Mouse (Mus musculus) gastrocnemius, postnatal 36 days (tissue): ENCODE data around the gene Fam19a2. TPM values are rescaled to one million over a fixed set of nuclear protein-coding genes. Genes with fewer than 3 reads are reported as not detected.

Experiments used
- DNase-seq, 2 experiments: peaks; one replicate each; pipeline ENCODE4 v3.0.0; 2022
- intact Hi-C: fragments of 180-260 bp; cut with DNase I; formaldehyde crosslinking; loops from one replicate; pipeline ENCODE4 v1.15.1; 2025
- total RNA-seq, 2 experiments: library from RNA; stranded (reverse); gene quantifications; 2 replicates each; pipeline ENCODE4 v1.2.3; 2021

Gene Fam19a2
- total RNA-seq, 2 experiments from 2014 or later = 0.05 TPM; not detected in 1

DNA sequence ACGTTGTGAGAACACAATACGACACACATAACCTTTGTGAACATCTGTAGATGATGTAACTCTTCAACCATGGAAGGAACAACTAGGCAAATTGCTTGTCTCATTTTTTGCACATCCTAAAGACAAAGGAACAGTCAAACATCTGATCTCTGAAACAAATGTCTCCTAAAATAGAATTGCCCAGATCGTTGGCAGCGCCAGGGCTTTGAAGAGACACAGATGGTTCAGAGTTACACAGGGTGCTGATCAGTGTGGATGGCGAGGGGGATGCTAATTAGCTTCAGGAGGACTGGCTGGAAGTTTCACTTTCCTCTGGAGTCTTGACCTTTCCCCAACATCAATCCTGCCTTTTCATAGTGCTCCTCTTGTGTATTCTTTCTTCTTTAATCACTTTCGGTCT is 284.6 kb downstream of the Fam19a2 start:
- intact Hi-C loops = no loop called here
- DNase-seq = no peak

GRCm38 (mm10) chr10:123567677-123568076 is 303.9 kb downstream of the Fam19a2 start:
- no peak for DNase-seq
- intact Hi-C loops = no loop called here

GRCm38 (mm10) chr10:123570616-123571188 is 306.9 kb downstream of the Fam19a2 start:
- intact Hi-C loops = no loop called here
- DNase-seq = no peak

DNA sequence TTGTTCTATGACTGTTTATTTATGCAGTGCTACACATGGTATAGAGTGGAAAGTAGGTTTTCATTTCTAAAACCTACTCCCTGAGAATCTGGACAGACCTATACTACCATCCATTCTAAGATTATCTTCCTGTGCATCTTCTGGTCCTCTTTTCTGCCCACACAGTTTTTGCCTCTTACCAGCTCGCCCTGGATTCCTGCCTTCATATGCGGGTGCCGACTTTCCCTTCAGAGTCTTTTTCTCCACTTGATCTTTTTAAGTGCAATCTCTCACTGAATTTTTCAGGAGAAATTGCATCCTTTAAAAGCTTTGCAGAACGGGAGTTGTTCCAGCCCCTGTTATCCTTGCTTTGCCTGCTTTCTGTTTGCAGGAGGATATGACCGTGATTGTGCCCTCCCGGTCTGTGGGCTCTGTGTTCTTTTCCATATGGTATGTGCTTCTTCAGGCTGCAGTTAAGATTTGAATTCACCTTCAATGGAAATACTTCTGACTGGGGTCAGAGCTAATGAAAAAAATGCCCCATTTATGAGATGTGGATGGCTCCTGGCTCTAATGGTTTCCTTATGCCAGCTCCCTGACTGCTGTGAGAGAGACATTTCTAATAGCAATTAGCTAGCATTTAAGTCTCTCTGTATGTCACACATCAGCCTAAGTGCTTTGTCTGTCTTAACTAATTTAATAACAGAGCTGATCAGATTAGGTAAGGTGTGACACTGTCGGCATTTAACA is 308.7 kb downstream of the Fam19a2 start:
- intact Hi-C loops = no loop called here
- no peak for DNase-seq

DNA sequence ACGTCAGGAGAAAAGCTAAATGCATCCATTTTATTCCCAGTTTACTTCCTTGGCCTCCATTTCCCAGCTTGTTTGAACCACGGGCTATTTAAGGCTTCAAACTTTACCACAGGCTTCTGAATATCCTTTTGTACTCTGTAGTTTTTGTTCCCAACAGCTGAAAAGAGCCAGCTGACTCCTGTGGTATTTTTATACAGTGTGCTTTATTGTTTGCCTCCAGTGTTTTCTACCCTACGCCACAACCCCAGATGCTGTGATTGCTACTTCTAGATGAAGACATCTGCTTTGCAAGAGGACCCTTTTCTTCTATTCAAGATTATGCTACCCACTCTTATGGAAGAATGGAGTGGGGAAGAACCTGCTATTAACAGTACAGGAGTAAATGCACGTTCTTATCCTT is 314.0 kb downstream of the Fam19a2 start:
- intact Hi-C loops = no loop called here

DNA sequence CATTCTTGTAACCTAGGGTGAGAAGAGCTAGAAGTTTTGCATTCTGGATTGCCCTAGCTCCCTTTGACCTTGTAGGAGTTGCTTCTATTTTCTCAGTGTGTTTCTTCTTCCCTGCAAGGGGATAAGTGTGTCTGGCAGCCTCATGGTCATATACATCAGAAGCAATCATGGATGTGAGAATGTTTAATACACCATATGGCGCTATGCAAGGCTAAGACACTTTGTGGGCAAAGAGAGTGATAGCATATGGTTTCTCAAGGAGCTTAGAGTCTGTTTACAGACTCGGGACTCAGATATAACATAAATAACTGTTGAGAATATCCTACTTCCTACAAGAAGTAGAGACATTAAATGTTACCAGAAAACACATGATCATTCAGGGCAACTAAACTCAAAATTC is 315.2 kb downstream of the Fam19a2 start:
- intact Hi-C loops = no loop called here
- no peak for DNase-seq

More for the DNA sequence above, 314.0 kb downstream of the Fam19a2 start:
- DNase-seq = no peak

- no peak for DNase-seq
- intact Hi-C loops = no loop called here
These were observed 331.2 kb downstream of the Fam19a2 start for GRCm38 (mm10) chr10:123595043-123595442.

DNA sequence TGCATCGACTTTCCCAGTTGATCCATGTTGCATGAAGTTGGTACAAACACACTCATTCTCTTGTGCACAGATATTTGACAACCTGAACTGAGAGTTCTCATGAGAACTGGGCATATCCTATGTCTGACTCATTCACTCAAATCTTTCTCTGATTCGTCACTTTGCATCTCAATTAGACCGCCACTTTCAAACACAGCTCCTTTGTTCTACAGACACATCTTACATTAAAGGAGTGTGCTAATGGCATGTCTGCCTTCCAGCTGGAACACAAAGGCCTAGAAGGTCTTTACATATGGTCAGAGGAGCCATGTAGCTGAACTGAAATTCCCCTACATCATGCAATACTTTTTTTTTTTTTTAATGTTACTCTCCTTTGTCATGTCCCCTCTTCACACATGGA is 333.3 kb downstream of the Fam19a2 start:
- DNase-seq = no peak
- intact Hi-C loops = no loop called here

GRCm38 (mm10) chr10:123605671-123606070 is 341.9 kb downstream of the Fam19a2 start:
- intact Hi-C loops = no loop called here
- DNase-seq = no peak

DNA sequence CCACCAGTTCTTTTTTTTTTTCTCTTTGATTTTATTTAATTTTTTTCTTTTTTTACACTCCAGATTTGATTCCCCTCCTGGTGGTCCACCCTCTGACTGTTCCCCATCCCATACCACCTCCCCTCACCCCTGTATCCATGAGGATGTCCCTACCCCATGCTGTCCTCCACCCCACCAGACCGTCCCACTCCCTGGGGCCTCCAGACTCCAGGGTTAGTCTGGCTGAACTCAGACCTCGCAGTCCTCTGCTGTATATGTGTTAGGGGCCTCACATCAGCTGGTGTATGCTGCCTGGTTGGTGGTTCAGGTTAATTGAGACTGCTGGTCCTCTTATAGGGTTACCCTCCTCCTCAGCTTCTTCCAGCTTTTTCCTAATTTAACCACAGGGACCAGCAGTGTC is 362.9 kb downstream of the Fam19a2 start:
- intact Hi-C loops = no loop called here
- DNase-seq = no peak

DNA sequence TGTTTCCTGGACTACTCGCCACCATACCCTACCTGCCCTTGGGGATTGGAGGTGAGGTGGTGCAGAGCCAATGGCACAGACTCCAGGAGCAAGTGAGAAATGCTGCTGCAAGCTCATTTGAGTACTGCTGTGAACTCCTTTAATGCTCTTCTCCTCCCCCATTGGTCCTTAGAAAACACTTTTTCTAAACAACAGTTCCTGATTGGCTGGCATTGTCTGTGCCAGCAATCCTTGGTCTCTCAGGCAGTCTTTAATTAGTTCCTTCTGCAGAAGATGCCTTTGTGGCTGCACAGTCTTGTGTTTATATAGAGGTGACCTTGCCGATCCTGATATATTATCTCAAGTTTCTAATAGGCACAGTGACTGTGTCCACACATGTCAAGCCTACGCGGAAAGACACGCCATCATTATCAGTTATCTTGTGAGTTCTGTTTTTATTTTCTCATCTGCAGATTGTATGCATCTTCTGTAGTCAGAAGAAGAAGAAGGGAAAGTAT is 365.5 kb downstream of the Fam19a2 start:
- intact Hi-C loops = no loop called here
- DNase-seq = no peak

- intact Hi-C loops = no loop called here
- DNase-seq = no peak
These were observed 368.2 kb downstream of the Fam19a2 start for GRCm38 (mm10) chr10:123632029-123632428.

DNA sequence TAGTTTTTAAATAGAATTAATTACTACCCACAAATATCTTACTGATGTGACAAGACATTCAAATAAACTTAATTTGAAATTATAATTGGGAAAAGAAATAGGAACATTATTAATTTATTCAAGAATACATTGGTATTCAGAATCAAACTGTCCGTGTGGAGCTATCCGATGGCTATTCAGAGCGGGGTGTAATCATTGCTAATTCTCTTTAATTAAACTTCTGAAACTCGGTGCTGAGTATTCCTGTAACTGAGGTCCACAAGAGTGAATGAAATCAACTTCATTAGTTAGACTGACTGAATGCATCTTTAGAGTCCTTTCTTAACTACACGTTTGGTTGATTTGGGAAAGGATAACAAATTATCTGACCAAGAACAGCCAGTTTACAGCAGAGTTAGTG is 372.9 kb downstream of the Fam19a2 start:
- intact Hi-C loops = no loop called here

GRCm38 (mm10) chr10:123637496-123637895 is 373.7 kb downstream of the Fam19a2 start:
- no peak for DNase-seq
- intact Hi-C loops = no loop called here

More for the DNA sequence above, 372.9 kb downstream of the Fam19a2 start:
- no peak for DNase-seq

DNA sequence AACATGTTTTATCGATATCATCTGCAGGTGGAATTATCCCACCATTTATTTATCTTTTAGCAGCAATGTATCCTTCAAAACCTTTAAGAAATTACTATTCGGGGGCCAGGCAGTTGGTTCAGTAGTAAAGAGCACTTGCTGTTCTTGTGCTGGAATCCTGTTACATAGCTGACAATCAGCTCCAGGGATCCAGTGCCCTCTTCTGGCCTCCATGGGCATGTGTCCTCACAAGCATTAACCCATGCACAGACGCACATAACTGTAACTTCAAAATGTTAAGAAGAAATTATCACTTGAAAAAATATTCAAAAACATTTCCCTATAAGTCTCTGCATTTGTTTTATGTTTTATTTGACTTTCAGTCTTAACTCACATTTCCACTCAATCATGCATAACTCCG is 381.8 kb downstream of the Fam19a2 start:
- no peak for DNase-seq
- intact Hi-C loops = no loop called here

DNA sequence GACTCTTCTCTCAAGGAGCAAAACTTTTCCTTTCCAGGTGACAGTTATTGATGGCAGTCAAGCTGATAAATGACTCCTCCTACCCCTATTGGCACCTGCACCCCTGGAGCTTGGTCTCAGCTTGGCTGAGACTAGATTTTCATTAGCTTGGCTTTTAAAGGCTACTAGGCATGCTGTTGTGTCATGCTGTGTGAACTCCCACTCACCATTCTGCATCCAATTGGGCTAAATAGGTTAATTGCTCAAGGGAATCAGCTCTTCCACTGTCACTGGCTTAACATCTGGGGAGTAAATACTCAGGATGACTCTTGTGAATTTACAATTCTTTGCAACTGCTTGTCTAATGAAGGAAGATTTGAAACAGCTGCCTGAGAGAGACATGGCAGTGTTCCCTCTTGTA is 407.4 kb downstream of the Fam19a2 start:
- intact Hi-C loops = no loop called here
- no peak for DNase-seq

DNA sequence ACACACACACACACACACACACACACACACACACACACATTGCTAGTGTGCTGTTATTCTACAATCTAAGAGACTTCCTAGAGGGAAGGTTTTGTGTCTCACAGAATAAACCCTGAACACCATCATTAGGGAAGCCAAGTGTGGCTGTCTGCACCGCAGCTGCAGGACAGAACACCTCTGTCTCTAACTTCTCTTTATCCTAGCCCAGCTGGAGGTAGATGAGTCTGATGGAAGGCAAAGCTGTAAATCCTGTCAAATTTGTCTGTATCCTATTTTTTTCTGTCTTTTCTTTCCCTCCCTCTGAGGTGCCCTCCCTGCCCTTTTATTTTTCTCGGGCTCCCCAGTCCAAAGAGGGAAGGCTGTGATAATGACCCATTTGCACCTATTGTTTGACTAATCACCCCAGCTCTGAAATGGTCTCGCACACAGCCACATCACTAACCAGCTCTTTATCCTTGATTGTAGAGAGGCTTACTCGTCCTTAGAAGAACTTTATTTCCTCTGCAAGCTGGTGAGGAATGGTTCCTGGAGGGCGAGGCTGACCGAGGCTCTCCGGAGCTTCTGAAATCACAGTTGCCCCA is 414.6 kb downstream of the Fam19a2 start:
- no peak for DNase-seq

DNA sequence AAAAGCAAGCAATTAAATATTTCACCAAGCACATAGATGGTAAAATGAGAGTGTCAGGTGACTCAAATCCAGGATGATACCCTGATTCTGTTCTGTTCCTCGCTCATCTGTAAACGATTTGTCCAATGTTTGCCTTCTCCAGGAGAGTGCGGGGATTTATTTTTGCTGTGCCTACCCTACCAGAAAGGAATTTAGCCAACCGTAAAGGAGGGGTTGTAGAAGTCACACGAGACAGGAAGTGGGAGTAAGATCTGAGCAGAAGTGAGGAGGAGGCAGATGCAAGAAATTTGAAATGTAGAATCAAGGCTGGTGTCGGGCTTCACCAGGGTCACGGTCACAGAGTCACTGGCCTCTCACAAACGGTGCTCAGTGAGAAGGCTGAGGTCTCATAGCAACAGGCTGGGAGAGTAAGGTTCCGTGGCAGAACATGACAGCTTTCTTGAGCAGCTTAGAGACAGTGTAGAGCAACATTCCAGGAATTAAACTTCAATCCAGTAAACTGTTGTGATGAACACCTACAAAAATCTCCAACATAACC is 419.0 kb downstream of the Fam19a2 start:
- intact Hi-C loops = no loop called here
- no peak for DNase-seq

More for the DNA sequence above, 414.6 kb downstream of the Fam19a2 start:
- intact Hi-C loops = no loop called here

- intact Hi-C loops = no loop called here
- no peak for DNase-seq
These were observed 428.6 kb downstream of the Fam19a2 start for GRCm38 (mm10) chr10:123692186-123692925.

DNA sequence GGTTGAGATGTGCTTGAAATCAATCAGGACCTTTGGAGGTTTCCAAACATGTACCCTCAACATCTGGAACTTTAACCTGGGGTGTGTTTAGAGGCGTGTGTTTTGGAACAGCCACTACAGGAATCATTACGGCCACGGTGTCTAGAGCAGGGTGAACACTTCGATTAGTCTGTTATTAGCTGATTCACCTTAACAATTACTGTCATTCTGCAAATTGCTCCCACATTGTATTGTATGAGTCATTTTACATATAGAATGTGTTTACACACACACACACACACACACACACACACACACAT is 429.1 kb downstream of the Fam19a2 start:
- intact Hi-C loops = no loop called here
- DNase-seq = no peak

GRCm38 (mm10) chr10:123702595-123702994 is 438.8 kb downstream of the Fam19a2 start:
- no peak for DNase-seq
- intact Hi-C loops = no loop called here
